Mouse (Mus musculus): ENCODE results near the gene Gli2.

GRCm38 (mm10) chr1:119020092-119020491 is 33.3 kb downstream of the Gli2 start:
- TF ChIP-seq TAL1 (IDR thresholded peaks at IDR 0.05; ENCODE audit: low read length) (no peak), GATA1 (IDR thresholded peaks at IDR 0.05; ENCODE audit: low read depth, low read length) (no peak), MAZ (IDR thresholded peaks at IDR 0.05; ENCODE audit: low read depth, low read length) (no peak), NELFE (IDR thresholded peaks at IDR 0.05; ENCODE audit: low read depth, low read length) (no peak), CTCF (IDR thresholded peaks at IDR 0.05 in 2 of 3, conservative IDR thresholded peaks at IDR 0.05 in 1 of 3; ENCODE audit: control insufficient read depth in 1 of 3, insufficient read depth in 1 of 3, low read depth in 2 of 3, low read length in 3 of 3, poor library complexity in 1 of 3, severe bottlenecking in 1 of 3) (no peak), MAX (IDR thresholded peaks at IDR 0.05; ENCODE audit: low read length) (no peak), UBTF (IDR thresholded peaks at IDR 0.05; ENCODE audit: borderline replicate concordance, insufficient read depth, low read depth, low read length) (no peak), MYC (IDR thresholded peaks at IDR 0.05; ENCODE audit: low read depth, low read length) (no peak), MAFK (IDR thresholded peaks at IDR 0.05; ENCODE audit: borderline replicate concordance, low read depth, low read length) (no peak), USF1 (IDR thresholded peaks at IDR 0.05; ENCODE audit: low read depth, low read length) (no peak), TCF12 (IDR thresholded peaks at IDR 0.05; ENCODE audit: low read depth, low read length) (no peak), EP300 (IDR thresholded peaks at IDR 0.05; ENCODE audit: low read depth in 1 of 2, low read length in 2 of 2) (no peak), E2F4 (IDR thresholded peaks at IDR 0.05; ENCODE audit: borderline replicate concordance, low read depth, low read length) (no peak)

Data from MEL (cell line).